Mouse (Mus musculus) liver, adult 2 months (tissue): ENCODE data around the gene Sgcd. TPM values are rescaled to one million over a fixed set of nuclear protein-coding genes. Genes with fewer than 3 reads are reported as not detected.

ENCODE experiments used
- DNase-seq: peaks from one replicate; pipeline ENCODE4 v3.0.0-alpha.2; 2011; ENCODE audit warnings: low read depth, low spot score; ENCODE audit errors: extremely low read depth
- H3K27ac ChIP-seq: fragments of 200-500 bp; replicated peaks from 2 replicates; pipeline ENCODE4 v1.5.1; 2012; ENCODE audit warnings: low read depth, mild to moderate bottlenecking, control low read depth, inconsistent platforms, low read length; ENCODE audit not compliant: insufficient read depth
- H3K27me3 ChIP-seq: fragments of 200-500 bp; 2 replicates; pipeline ENCODE4 v1.6.1; 2012; ENCODE audit warnings: mild to moderate bottlenecking, moderate library complexity, low read length, inconsistent platforms; ENCODE audit not compliant: control insufficient read depth, insufficient read depth
- H3K36me3 ChIP-seq: fragments of 200-500 bp; 2 replicates; pipeline ENCODE4 v1.6.1; 2012; ENCODE audit warnings: low read length, inconsistent platforms; ENCODE audit not compliant: control insufficient read depth, insufficient read depth
- H3K4me1 ChIP-seq: fragments of 200-500 bp; 2 replicates; pipeline ENCODE4 v1.6.1; 2011; ENCODE audit warnings: low read length; ENCODE audit not compliant: control insufficient read depth, insufficient read depth
- H3K4me3 ChIP-seq: fragments of 200-500 bp; 2 replicates; pipeline ENCODE4 v1.5.1; 2011; ENCODE audit warnings: low read depth, mild to moderate bottlenecking, control low read depth, low read length, moderate library complexity; ENCODE audit not compliant: insufficient read depth
- H3K79me2 ChIP-seq: fragments of 200-500 bp; 2 replicates; pipeline ENCODE4 v1.6.1; 2012; ENCODE audit warnings: inconsistent platforms, mild to moderate bottlenecking, low read length, moderate library complexity; ENCODE audit not compliant: control insufficient read depth, insufficient read depth
- H3K9ac ChIP-seq: fragments of 200-500 bp; 2 replicates; pipeline ENCODE4 v1.6.1; 2012; ENCODE audit warnings: low read depth, mild to moderate bottlenecking, control low read depth, inconsistent platforms, low read length
- CTCF ChIP-seq: fragments of 200-500 bp; IDR thresholded peaks from 2 replicates; pipeline ENCODE4 v1.5.1; 2011; ENCODE audit warnings: low read depth, low read length, control low read depth
- POLR2A ChIP-seq: fragments of 200-500 bp; IDR thresholded peaks from 2 replicates; pipeline ENCODE4 v1.6.1; 2011; ENCODE audit warnings: low read length, control low read depth; ENCODE audit not compliant: insufficient read depth; ENCODE audit errors: extremely low read depth
- WGBS: fragments of 180-500 bp; shearing (Covaris S2); methylation state at CpG from one replicate; pipeline ENCODE4 v1.1.7; 2018; 5-methylcytosine and 5-hydroxymethylcytosine counted together
- polyA plus RNA-seq: library from polyadenylated mRNA; depleted of rRNA; stranded (reverse); fragments of >200 nt; gene quantifications from 2 replicates; pipeline ENCODE4 v1.2.3, GENCODE M21; 2012
- total RNA-seq: library from RNA; depleted of rRNA; stranded (reverse); fragments of >200 nt; gene quantifications from 2 replicates; pipeline ENCODE4 v1.2.3, GENCODE M21; 2014

Sgcd gene
- total and polyA plus RNA-seq, 2 experiments, result 0.37 TPM; not detected in 1

DNA sequence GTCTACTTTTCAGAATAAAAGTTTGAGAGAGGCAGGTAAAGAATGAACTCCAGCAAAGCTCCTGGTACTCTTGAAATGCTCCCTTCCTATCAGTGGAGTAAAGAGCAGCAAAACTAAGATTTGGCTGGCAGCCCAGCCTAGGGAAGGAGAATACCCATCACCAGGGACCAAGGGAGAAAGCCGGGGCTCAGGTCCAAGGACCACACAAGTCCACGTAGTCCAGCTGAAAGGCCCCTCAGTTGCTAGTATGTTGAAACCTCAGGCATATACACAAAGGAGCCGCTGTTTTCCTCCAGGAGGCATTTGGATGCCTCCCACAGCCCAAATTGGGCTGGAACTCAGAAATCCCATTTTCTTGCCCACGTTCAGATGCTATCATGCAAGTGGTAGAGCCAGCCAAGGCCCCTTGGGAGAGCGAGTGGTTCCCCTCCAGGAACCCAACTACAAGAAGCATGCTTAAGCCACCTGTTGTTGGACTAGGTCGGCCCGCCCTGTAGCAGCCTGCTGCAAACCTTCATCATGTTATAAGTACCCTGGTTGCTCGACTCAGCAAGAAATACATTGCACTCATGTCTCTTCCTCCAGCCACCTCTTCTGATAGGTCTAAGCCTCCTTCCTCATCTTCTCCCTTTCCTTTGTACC is 1.4 kb downstream of the Sgcd start:
- no peak for DNase-seq
- no peaks in the 10 kb centered on the region for H3K36me3 ChIP-seq
- no peak overlapping the region for H3K4me3 ChIP-seq
- H3K9ac ChIP-seq, result no peak overlapping the region
- no peaks in the 10 kb centered on the region for H3K4me1 ChIP-seq
- no peaks in the 10 kb centered on the region for H3K79me2 ChIP-seq
- no peak overlapping the region for H3K27ac ChIP-seq
- H3K27me3 ChIP-seq, result peaks cover 12% of the 10 kb centered on the region
- WGBS, result 60% methylated on average over 8 of the region's 8 CpGs
- TF ChIP-seq CTCF, result no peak
- TF ChIP-seq POLR2A, result no peak

DNA sequence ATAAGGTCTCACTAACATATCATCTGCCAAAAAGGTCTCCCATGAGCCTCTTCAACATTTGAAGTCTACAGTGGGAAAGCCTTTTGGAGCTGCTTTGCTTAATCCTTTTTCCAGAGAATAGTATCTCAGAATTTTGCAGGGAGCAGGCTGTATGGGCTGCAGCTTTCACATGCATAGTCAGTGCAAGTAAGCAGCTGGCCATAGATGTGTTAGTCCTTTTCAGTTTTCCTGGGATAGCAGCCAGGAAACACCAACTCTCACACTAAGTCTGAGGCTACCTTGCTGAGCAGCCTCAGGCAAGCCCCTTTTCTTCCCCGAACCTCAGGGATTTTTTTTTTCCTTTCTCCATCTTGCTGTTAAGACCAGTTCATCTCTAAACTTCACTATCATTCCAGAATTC is 6.6 kb downstream of the Sgcd start:
- Histone ChIP-seq H3K27ac (no peak overlapping the region), H3K79me2 (no peaks in the 10 kb centered on the region), H3K4me3 (no peak overlapping the region), H3K9ac (no peak overlapping the region), H3K4me1 (no peaks in the 10 kb centered on the region), H3K36me3 (no peaks in the 10 kb centered on the region), H3K27me3 (peaks cover 2% of the 10 kb centered on the region; the same call in 1 of the 2 replicates)
- 76% methylated on average over 1 of the region's 1 CpGs for WGBS
- TF ChIP-seq POLR2A (no peak), CTCF (no peak)
- no peak for DNase-seq

DNA sequence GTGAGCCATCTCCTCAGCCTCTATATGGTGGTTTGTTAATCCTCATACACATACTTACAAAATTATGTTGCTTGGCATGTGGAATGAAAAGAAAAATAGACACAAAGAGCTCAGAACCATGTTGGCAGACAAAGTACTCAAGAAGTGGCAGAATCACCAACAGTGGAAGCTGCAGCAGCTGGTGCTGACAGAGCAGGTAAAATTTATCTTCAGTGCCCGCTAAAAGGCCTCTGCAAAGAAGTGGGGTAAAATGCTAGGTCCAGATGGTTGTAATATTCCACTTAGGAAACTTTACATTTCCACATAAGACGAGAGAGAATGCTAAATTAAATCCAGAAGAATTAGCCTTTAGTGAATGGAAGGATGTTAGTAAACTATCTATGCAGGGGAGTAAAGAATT is 7.7 kb downstream of the Sgcd start:
- no peak overlapping the region for H3K27ac ChIP-seq
- DNase-seq, result no peak
- WGBS, result 65% methylated on average over 2 of the region's 2 CpGs
- no peak overlapping the region for H3K4me3 ChIP-seq
- no peaks in the 10 kb centered on the region for H3K27me3 ChIP-seq
- no peak overlapping the region for H3K9ac ChIP-seq
- H3K79me2 ChIP-seq, result no peaks in the 10 kb centered on the region
- no peaks in the 10 kb centered on the region for H3K36me3 ChIP-seq
- H3K4me1 ChIP-seq, result no peaks in the 10 kb centered on the region
- TF ChIP-seq POLR2A (no peak), CTCF (no peak)

DNA sequence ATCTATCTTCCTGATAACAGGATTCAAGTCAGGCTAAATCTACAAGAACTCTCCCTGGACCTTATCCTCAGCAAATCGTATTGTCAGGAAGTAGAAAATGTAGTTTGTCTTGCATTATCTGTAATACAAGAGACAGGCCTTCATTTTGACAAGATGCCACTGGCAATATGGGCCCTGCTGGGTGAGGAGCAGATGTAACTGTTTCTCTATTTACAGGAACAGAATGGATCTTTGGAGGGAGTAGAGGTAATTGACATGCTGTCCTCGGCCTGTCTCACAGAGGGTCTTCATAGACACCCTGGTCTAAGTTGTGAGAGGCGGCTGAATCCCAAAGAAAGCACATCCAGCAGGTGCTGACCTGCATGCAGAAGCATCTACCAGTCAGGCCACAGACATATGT is 35.5 kb downstream of the Sgcd start:
- H3K36me3 ChIP-seq, result no peaks in the 10 kb centered on the region
- no peaks in the 10 kb centered on the region for H3K79me2 ChIP-seq
- TF ChIP-seq POLR2A (no peak), CTCF (no peak)
- 73% methylated on average over 3 of the region's 3 CpGs for WGBS
- no peak overlapping the region for H3K4me3 ChIP-seq
- no peaks in the 10 kb centered on the region for H3K27me3 ChIP-seq
- H3K9ac ChIP-seq, result no peak overlapping the region
- no peak overlapping the region for H3K27ac ChIP-seq
- DNase-seq, result no peak
- no peaks in the 10 kb centered on the region for H3K4me1 ChIP-seq

DNA sequence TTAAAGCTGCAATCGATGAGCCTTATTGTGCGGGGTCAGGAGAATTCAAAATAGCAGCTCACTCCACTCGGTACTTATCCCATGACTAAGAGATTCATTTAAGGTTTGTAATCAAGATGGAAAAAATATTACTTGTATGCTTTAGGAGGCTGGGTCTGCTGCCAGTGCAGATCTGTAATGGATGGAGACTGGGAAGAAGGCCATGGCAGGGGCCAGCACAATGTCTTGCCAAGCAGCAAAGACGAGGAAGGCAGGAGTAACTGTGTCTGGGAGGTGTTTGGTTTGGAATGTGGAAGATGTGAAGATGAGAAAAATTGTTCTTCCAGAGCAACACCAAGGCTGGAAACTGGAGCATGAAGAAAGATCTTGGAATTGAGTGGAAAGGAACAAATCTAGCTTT is 36.4 kb downstream of the Sgcd start:
- H3K4me3 ChIP-seq, result no peak overlapping the region
- H3K27ac ChIP-seq, result no peak overlapping the region
- DNase-seq, result no peak
- whole genome bisulfite sequencing, result 80% methylated on average over 4 of the region's 4 CpGs
- no peak for TF ChIP-seq POLR2A
- TF ChIP-seq CTCF, result no peak
- no peaks in the 10 kb centered on the region for H3K4me1 ChIP-seq
- H3K27me3 ChIP-seq, result no peaks in the 10 kb centered on the region
- no peak overlapping the region for H3K9ac ChIP-seq
- no peaks in the 10 kb centered on the region for H3K36me3 ChIP-seq
- H3K79me2 ChIP-seq, result no peaks in the 10 kb centered on the region

DNA sequence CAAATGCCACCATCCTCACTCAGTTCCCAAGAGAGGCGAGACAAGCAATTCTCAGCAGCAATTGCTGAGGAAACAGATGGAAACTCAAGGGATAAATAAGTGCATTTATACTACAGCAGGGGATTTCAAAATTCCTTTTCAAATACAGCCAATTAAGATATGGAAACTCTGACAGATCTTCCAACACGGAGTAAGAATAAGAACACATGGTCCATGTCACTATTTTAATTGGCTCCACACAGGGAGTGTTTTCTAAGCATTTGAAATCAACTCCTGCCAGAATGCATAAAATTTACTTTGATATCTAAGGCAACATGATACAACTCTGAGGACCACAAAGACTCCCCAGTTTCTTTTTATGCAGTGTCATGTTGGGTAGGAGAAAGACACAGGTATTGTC is 49.0 kb downstream of the Sgcd start:
- H3K9ac ChIP-seq, result no peak overlapping the region
- H3K27me3 ChIP-seq, result no peaks in the 10 kb centered on the region
- no peaks in the 10 kb centered on the region for H3K79me2 ChIP-seq
- TF ChIP-seq CTCF (no peak), POLR2A (no peak)
- H3K4me1 ChIP-seq, result no peaks in the 10 kb centered on the region
- H3K27ac ChIP-seq, result no peak overlapping the region
- no peak for DNase-seq
- no peak overlapping the region for H3K4me3 ChIP-seq
- WGBS, result 66% methylated on average over 2 of the region's 2 CpGs
- H3K36me3 ChIP-seq, result no peaks in the 10 kb centered on the region
